23 mouse cellular contexts compared by ENCODE assay signal in the genomic region with DNA sequence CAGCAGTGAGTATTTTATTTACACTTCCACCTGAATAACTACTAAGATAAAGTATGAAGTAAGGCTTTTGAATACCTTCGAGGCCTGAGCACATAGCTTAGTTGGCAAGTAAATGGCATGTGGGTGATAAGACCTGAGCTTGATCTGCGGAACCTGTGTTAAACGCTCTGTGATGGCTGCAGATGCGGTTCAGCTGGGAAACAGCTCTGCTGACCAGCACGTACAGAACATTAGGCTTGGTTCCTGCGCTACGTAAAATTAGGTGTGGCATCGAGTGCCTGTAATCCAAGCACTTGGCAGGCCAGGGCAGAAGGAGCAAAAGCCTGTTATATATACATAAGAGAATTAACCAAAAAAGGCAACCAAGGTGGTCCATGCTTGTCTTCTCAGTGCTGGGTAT.
DNase-seq lines count a peak whose midpoint lies in the region; ATAC-seq and TF ChIP-seq lines count a peak whose summit lies in the region.
"Had no signal": no experiment of that assay in that cellular context is flagged by ENCODE, and none has a peak within 500 bp of the region (broad histone marks: within the 10 kb centered on the region; RNA-seq: fewer than 3 reads in every experiment).

No protein-coding gene starts in this region.

- no peak overlapping the region for H3K9ac ChIP-seq in heart, embryonic 14.5 days (ENCODE audit: low read length)
- H3K9ac ChIP-seq in limb, embryonic 11.5 days (ENCODE audit: low read length) = no peak overlapping the region
- H3K9ac ChIP-seq in midbrain, embryonic 14.5 days (replicated peaks; ENCODE audit: low read length) = no peak overlapping the region
- H3K9ac ChIP-seq in midbrain, embryonic 13.5 days (replicated peaks) = no peak overlapping the region
- H3K9ac ChIP-seq in stomach, postnatal 0 days (ENCODE audit: low read length) = no peak overlapping the region
- H3K9ac ChIP-seq: embryonic facial prominence, embryonic 13.5 days; forebrain, embryonic 12.5 days; heart, embryonic 15.5 days had no signal

- DNase-seq in heart, postnatal 36 days = no peak
- DNase-seq in limb, embryonic 11.5 days (ENCODE audit: low spot score) = peak; percentile 21
- DNase-seq in limb, embryonic 10.5 days (ENCODE audit: low spot score) = no peak
- no peak for DNase-seq in midbrain, embryonic 14.5 days
- peak; percentile 19 for DNase-seq in stomach, postnatal 0 days (ENCODE audit: low spot score)
- DNase-seq: adrenal gland, postnatal 14 days; cerebellum, adult 11-12 months; cerebellum, adult 9-11 months; cerebellum, postnatal 36 days; gastrocnemius, postnatal 10 days; heart, adult 18-20 months; heart, postnatal 4 days had no signal

- TF ChIP-seq EP300 in stomach, postnatal 0 days (optimal IDR thresholded peaks at IDR 0.05) = no peak

- TF ChIP-seq CTCF in stomach, postnatal 0 days (IDR thresholded peaks at IDR 0.05; ENCODE audit: low read depth) = no peak

- H3K27ac ChIP-seq in heart, embryonic 14.5 days (replicated peaks in 1 of 2; ENCODE audit: control insufficient read depth in 1 of 2, insufficient read depth in 1 of 2, low read depth in 2 of 2, low read length in 2 of 2) = peak overlapping the region; percentile 3 to 45; a peak in 1 of 4 replicates
- H3K27ac ChIP-seq in limb, embryonic 11.5 days (replicated peaks; ENCODE audit: low read depth, low read length) = no peak overlapping the region
- H3K27ac ChIP-seq in limb, embryonic 10.5 days = no peak overlapping the region
- 0 out of 2 replicates have a peak overlapping the region, but pooled peaks have one; percentile 32 for H3K27ac ChIP-seq in midbrain, embryonic 14.5 days (replicated peaks; ENCODE audit: low read depth, low read length)
- no peak overlapping the region for H3K27ac ChIP-seq in midbrain, embryonic 13.5 days
- H3K27ac ChIP-seq in stomach, postnatal 0 days (replicated peaks) = no peak overlapping the region
- H3K27ac ChIP-seq: embryonic facial prominence, embryonic 13.5 days; forebrain, embryonic 12.5 days; heart, embryonic 15.5 days had no signal

- no peaks in the 10 kb centered on the region for H3K36me3 ChIP-seq in heart, embryonic 14.5 days (ENCODE audit: control insufficient read depth, insufficient read depth, low read length)
- H3K36me3 ChIP-seq in limb, embryonic 11.5 days (ENCODE audit: control insufficient read depth, insufficient read depth, low read length) = no peaks in the 10 kb centered on the region; the same call in 1 of the 2 replicates
- H3K36me3 ChIP-seq in limb, embryonic 10.5 days = no peaks in the 10 kb centered on the region
- no peaks in the 10 kb centered on the region for H3K36me3 ChIP-seq in midbrain, embryonic 14.5 days (ENCODE audit: control insufficient read depth, insufficient read depth, low read length)
- H3K36me3 ChIP-seq in midbrain, embryonic 13.5 days = no peaks in the 10 kb centered on the region
- H3K36me3 ChIP-seq in stomach, postnatal 0 days (ENCODE audit: control insufficient read depth, insufficient read depth, low read length) = no peaks in the 10 kb centered on the region
- H3K36me3 ChIP-seq: embryonic facial prominence, embryonic 13.5 days; forebrain, embryonic 12.5 days; heart, embryonic 15.5 days had no signal

- no peak overlapping the region for H3K4me2 ChIP-seq in heart, embryonic 14.5 days (ENCODE audit: low read length)
- H3K4me2 ChIP-seq in limb, embryonic 11.5 days (ENCODE audit: low read depth, severe bottlenecking) = no peak overlapping the region
- H3K4me2 ChIP-seq in midbrain, embryonic 14.5 days (ENCODE audit: low read length) = no peak overlapping the region
- no peak overlapping the region for H3K4me2 ChIP-seq in midbrain, embryonic 13.5 days (replicated peaks)
- H3K4me2 ChIP-seq in stomach, postnatal 0 days (replicated peaks; ENCODE audit: low read depth) = no peak overlapping the region
- H3K4me2 ChIP-seq: embryonic facial prominence, embryonic 13.5 days; forebrain, embryonic 12.5 days; heart, embryonic 15.5 days had no signal

- intact Hi-C loops in heart, postnatal 36 days (cut with DNase I) = loop anchor here (5.0 kb wide), 1 partner anchor 46 kb away; no protein-coding TSS in a partner anchor

- no peak overlapping the region for H3K4me3 ChIP-seq in heart, embryonic 14.5 days (ENCODE audit: control insufficient read depth in 1 of 2, insufficient read depth in 1 of 2, low read depth in 1 of 2, low read length in 2 of 2)
- H3K4me3 ChIP-seq in limb, embryonic 11.5 days (ENCODE audit: low read depth, low read length) = no peak overlapping the region
- H3K4me3 ChIP-seq in limb, embryonic 10.5 days = no peak overlapping the region
- H3K4me3 ChIP-seq in midbrain, embryonic 14.5 days (replicated peaks; ENCODE audit: low read depth, low read length) = no peak overlapping the region
- H3K4me3 ChIP-seq in midbrain, embryonic 13.5 days (replicated peaks) = no peak overlapping the region
- no peak overlapping the region for H3K4me3 ChIP-seq in stomach, postnatal 0 days (ENCODE audit: low read depth, low read length)
- H3K4me3 ChIP-seq: embryonic facial prominence, embryonic 13.5 days; forebrain, embryonic 12.5 days; heart, embryonic 15.5 days had no signal

- peaks cover 8% of the 10 kb centered on the region; the same call in 1 of the 2 replicates for H3K9me3 ChIP-seq in heart, embryonic 14.5 days (ENCODE audit: control insufficient read depth, low read length)
- H3K9me3 ChIP-seq in limb, embryonic 11.5 days (ENCODE audit: control insufficient read depth, low read length) = no peaks in the 10 kb centered on the region
- no peaks in the 10 kb centered on the region for H3K9me3 ChIP-seq in limb, embryonic 10.5 days (replicated peaks)
- peaks cover 5% of the 10 kb centered on the region; the same call in 1 of the 2 replicates for H3K9me3 ChIP-seq in midbrain, embryonic 14.5 days (ENCODE audit: control insufficient read depth, low read length)
- H3K9me3 ChIP-seq in midbrain, embryonic 13.5 days = peaks cover 7% of the 10 kb centered on the region; the same call in 1 of the 2 replicates
- no peaks in the 10 kb centered on the region for H3K9me3 ChIP-seq in stomach, postnatal 0 days (ENCODE audit: control insufficient read depth, low read length)
- H3K9me3 ChIP-seq: embryonic facial prominence, embryonic 13.5 days; forebrain, embryonic 12.5 days; heart, embryonic 15.5 days had no signal

- no peaks in the 10 kb centered on the region for H3K27me3 ChIP-seq in heart, embryonic 14.5 days (ENCODE audit: control insufficient read depth, insufficient read depth, low read length)
- H3K27me3 ChIP-seq in limb, embryonic 11.5 days (ENCODE audit: control insufficient read depth, insufficient read depth, low read length) = no peaks in the 10 kb centered on the region
- H3K27me3 ChIP-seq in limb, embryonic 10.5 days (ENCODE audit: low read depth, poor library complexity, severe bottlenecking) = no peaks in the 10 kb centered on the region
- H3K27me3 ChIP-seq in midbrain, embryonic 14.5 days (ENCODE audit: control insufficient read depth, insufficient read depth, low read length) = no peaks in the 10 kb centered on the region
- H3K27me3 ChIP-seq in midbrain, embryonic 13.5 days = no peaks in the 10 kb centered on the region
- no peaks in the 10 kb centered on the region for H3K27me3 ChIP-seq in stomach, postnatal 0 days (ENCODE audit: control insufficient read depth, insufficient read depth, low read length)
- H3K27me3 ChIP-seq: CH12.LX; embryonic facial prominence, embryonic 13.5 days; forebrain, embryonic 12.5 days; heart, embryonic 15.5 days; Patski had no signal

- peaks cover 13 to 33% of the 10 kb centered on the region in 2 experiments for H3K4me1 ChIP-seq in heart, embryonic 14.5 days (ENCODE audit: control insufficient read depth in 2 of 2, insufficient read depth in 2 of 2, low read length in 2 of 2)
- H3K4me1 ChIP-seq in limb, embryonic 11.5 days (ENCODE audit: control insufficient read depth, insufficient read depth, low read length) = 0 out of 2 replicates have a peak, but pooled peaks cover 3% of the 10 kb centered on the region
- peaks cover 35% of the 10 kb centered on the region for H3K4me1 ChIP-seq in limb, embryonic 10.5 days
- peaks cover 13% of the 10 kb centered on the region for H3K4me1 ChIP-seq in midbrain, embryonic 14.5 days (ENCODE audit: control insufficient read depth, insufficient read depth, low read length)
- peaks cover 20% of the 10 kb centered on the region for H3K4me1 ChIP-seq in midbrain, embryonic 13.5 days (replicated peaks)
- H3K4me1 ChIP-seq in stomach, postnatal 0 days (replicated peaks; ENCODE audit: control insufficient read depth, insufficient read depth) = no peaks in the 10 kb centered on the region; the same call in 1 of the 2 replicates

- 38% methylated on average over 8 of the region's 8 CpGs for WGBS in heart, embryonic 14.5 days
- 69% methylated on average over 8 of the region's 8 CpGs for WGBS in limb, embryonic 11.5 days
- 76% methylated on average over 8 of the region's 8 CpGs for WGBS in limb, embryonic 10.5 days
- WGBS in midbrain, embryonic 14.5 days = 89% methylated on average over 8 of the region's 8 CpGs
- 85% methylated on average over 8 of the region's 8 CpGs for WGBS in midbrain, embryonic 13.5 days
- WGBS in stomach, postnatal 0 days = 36% methylated on average over 8 of the region's 8 CpGs

- no peak for ATAC-seq in heart, embryonic 14.5 days (ENCODE audit: insufficient number of reproducible peaks, insufficient read depth, low FRiP score, low read depth)
- ATAC-seq in limb, embryonic 11.5 days (ENCODE audit: insufficient number of reproducible peaks, low FRiP score, low TSS enrichment, low read depth) = no peak
- no peak for ATAC-seq in midbrain, embryonic 14.5 days (ENCODE audit: low FRiP score, low TSS enrichment)
- no peak for ATAC-seq in midbrain, embryonic 13.5 days
- ATAC-seq in stomach, postnatal 0 days (ENCODE audit: low FRiP score, low TSS enrichment) = no peak
- ATAC-seq: activated CD4-positive, CD25-positive, alpha-beta regulatory T cell, adult 4 months; forebrain, embryonic 16.5 days; hindbrain, embryonic 16.5 days; inflammation-experienced regulatory T-cells, adult 6 months; Patski had no signal

Comparison
In these comparisons a context has a peak if more than half of its experiments do, and no peak if none do; other contexts are left out.
1. H3K27ac ChIP-seq: peak in heart, embryonic 14.5 days (2 of 2) and midbrain, embryonic 14.5 days (single experiment); none in limb, embryonic 11.5 days (single experiment), limb, embryonic 10.5 days (single experiment), midbrain, embryonic 13.5 days (single experiment) and stomach, postnatal 0 days (single experiment).
2. DNase-seq: peak in limb, embryonic 11.5 days (single experiment) and stomach, postnatal 0 days (single experiment); none in heart, postnatal 36 days (0 of 2), limb, embryonic 10.5 days (single experiment) and midbrain, embryonic 14.5 days (single experiment).